Mouse (Mus musculus) retina, embryonic 14.5 days (tissue): ENCODE data around the gene Gm8159.
"Not testable (repeated sequence)": the region's sequence is repeated elsewhere in the genome, so short reads cannot be mapped to it uniquely, and the experiment has no call there.

ENCODE experiments used
- DNase-seq: peaks from one replicate; pipeline ENCODE4 v3.0.0-alpha.2; 2015; ENCODE audit warnings: low spot score

Gene Gm8159

DNA sequence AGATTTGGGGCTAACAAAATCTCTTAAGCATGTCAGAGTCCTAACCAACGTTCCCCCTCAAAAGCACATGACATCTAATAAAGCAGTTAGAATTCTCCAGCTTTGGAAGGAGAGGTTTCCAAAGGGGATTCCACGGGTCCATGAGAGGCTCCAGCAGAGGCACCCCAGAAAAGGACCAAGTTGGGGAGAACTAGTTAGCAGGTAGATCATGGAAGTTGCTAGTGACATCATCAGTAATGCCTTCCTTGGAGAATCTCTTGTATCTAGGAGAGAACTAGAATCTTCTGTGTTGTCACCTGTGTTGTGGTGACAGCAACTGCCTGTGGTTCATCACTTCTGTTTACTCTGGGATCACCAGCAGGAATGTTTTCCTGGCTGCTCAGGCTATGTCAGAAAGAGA is at the start of gene Gm8159:
Gm8159 (plus strand) TSS at position 301 of the 400 bp plus-strand sequence.
- not testable (repeated sequence) for DNase-seq

GRCm38 (mm10) chr14:4649309-4649708 is 17.2 kb downstream of the Gm8159 start:
- not testable (repeated sequence) for DNase-seq

GRCm38 (mm10) chr14:4650324-4650723 is 18.2 kb downstream of the Gm8159 start:
- not testable (repeated sequence) for DNase-seq

GRCm38 (mm10) chr14:4663892-4664291 is 31.7 kb downstream of the Gm8159 start, which contains the start of gene Gm3239:
Gm3239 (plus strand) TSS chr14:4664192.
- DNase-seq: not testable (repeated sequence)
